Mouse (Mus musculus) hindbrain, embryonic 11.5 days (tissue): ENCODE results near the gene Nploc4. TPM values are rescaled to one million over a fixed set of nuclear protein-coding genes. Genes with fewer than 3 reads are reported as not detected.

Experiments used
- ATAC-seq: fragments of 200-750 bp; cut with Nextera tagmentation; 2 replicates; pipeline ENCODE4 v1.8.0; 2017; ENCODE audit warnings: mild to moderate bottlenecking, moderate TSS enrichment, moderate library complexity; ENCODE audit not compliant: low FRiP score
- DNase-seq: peaks from one replicate; pipeline ENCODE4 v3.0.0-alpha.2; 2015; ENCODE audit warnings: low spot score
- H3K27ac ChIP-seq: fragments of 300-500 bp; sonication (generic); 2 replicates; pipeline ENCODE4 v1.5.1; 2014; ENCODE audit warnings: mild to moderate bottlenecking, low read depth, low read length
- H3K27me3 ChIP-seq: fragments of 300-500 bp; sonication (generic); 2 replicates; pipeline ENCODE4 v1.6.1; 2014; ENCODE audit warnings: mild to moderate bottlenecking, low read length, moderate library complexity, mixed read lengths; ENCODE audit not compliant: control insufficient read depth, insufficient read depth
- H3K36me3 ChIP-seq: fragments of 300-500 bp; sonication (generic); 2 replicates; pipeline ENCODE4 v1.6.1; 2014; ENCODE audit warnings: mild to moderate bottlenecking, low read length, moderate library complexity, mixed read lengths; ENCODE audit not compliant: control insufficient read depth, insufficient read depth
- H3K4me1 ChIP-seq: fragments of 300-500 bp; sonication (generic); replicated peaks from 2 replicates; pipeline ENCODE4 v1.6.1; 2014; ENCODE audit warnings: low read length, mixed read lengths; ENCODE audit not compliant: control insufficient read depth, insufficient read depth
- H3K4me2 ChIP-seq: fragments of 300-500 bp; sonication (generic); replicated peaks from 2 replicates; pipeline ENCODE4 v1.6.1; 2014; ENCODE audit warnings: mild to moderate bottlenecking, low read depth, low read length
- H3K4me3 ChIP-seq: fragments of 300-500 bp; sonication (generic); 2 replicates; pipeline ENCODE4 v1.5.1; 2014; ENCODE audit warnings: low read depth, low read length
- H3K9ac ChIP-seq: fragments of 300-500 bp; sonication (generic); 2 replicates; pipeline ENCODE4 v1.6.1; 2014; ENCODE audit warnings: low read depth, low read length
- H3K9me3 ChIP-seq: fragments of 300-500 bp; sonication (generic); 2 replicates; pipeline ENCODE4 v1.6.1; 2016; ENCODE audit warnings: low read length; ENCODE audit not compliant: control insufficient read depth
- WGBS: fragments of 180-500 bp; shearing (Covaris S2); extraction: QIAGEN DNeasy Blood & Tissue Kit; methylation state at CpG from one replicate; pipeline ENCODE4 v1.1.7; 2014; 5-methylcytosine and 5-hydroxymethylcytosine counted together
- polyA plus RNA-seq: library from polyadenylated mRNA; unstranded; fragments of >200 nt; fragmentation: Nextera tagmentation; extraction: Ambion mirVana; gene quantifications from 2 replicates; pipeline ENCODE4 v1.2.1, GENCODE M21; 2014

The Nploc4 gene
- polyA plus RNA-seq, 1 experiment from 2014 or later: 37.5 TPM

- ATAC-seq (no peak), DNase-seq (no peak)
- Histone ChIP-seq H3K27me3 (no peaks in the 10 kb centered on the region), H3K4me3 (no peak overlapping the region), H3K36me3 (no peaks in the 10 kb centered on the region), H3K27ac (no peak overlapping the region), H3K9me3 (no peaks in the 10 kb centered on the region), H3K4me1 (no peaks in the 10 kb centered on the region), H3K4me2 (no peak overlapping the region), H3K9ac (no peak overlapping the region)
- WGBS: 85% methylated on average over 6 of the region's 6 CpGs
These were observed 102.0 kb downstream of the Nploc4 start for GRCm38 (mm10) chr11:120335431-120336021.

Other genes with a start within 250 kb of the Nploc4 start
- 18.1 and 23.1 TPM in 2 replicates for gene Bahcc1, start 204.8 kb downstream of the Nploc4 start, polyA plus RNA-seq
- 3,592 and 3,665 TPM in 2 replicates for gene Actg1, start 89.2 kb downstream of the Nploc4 start, polyA plus RNA-seq
- gene Fscn2, start 76.2 kb downstream of the Nploc4 start, polyA plus RNA-seq: 1.1 and 1.5 TPM in 2 replicates
- 27.8 and 33.6 TPM in 2 replicates for gene Faap100, start 58.9 kb downstream of the Nploc4 start, polyA plus RNA-seq
- not detected in 2 replicates for gene Tspan10, start 4.9 kb upstream of the Nploc4 start, polyA plus RNA-seq
- 0.18 and 0.26 TPM in 2 replicates for gene Pde6g, start 15.8 kb upstream of the Nploc4 start, polyA plus RNA-seq
- gene Oxld1, start 20.4 kb upstream of the Nploc4 start, polyA plus RNA-seq: 11.9 and 13.1 TPM in 2 replicates
- 25.0 and 30.0 TPM in 2 replicates for gene Ccdc137, start 20.4 kb upstream of the Nploc4 start, polyA plus RNA-seq
- gene Arl16, start 29.9 kb upstream of the Nploc4 start, polyA plus RNA-seq: 54.8 and 58.2 TPM in 2 replicates
- gene Mrpl12, start 46.9 kb upstream of the Nploc4 start, polyA plus RNA-seq: 139 and 141 TPM in 2 replicates
- gene Slc25a10, start 54.1 kb upstream of the Nploc4 start, polyA plus RNA-seq: 35.2 and 35.4 TPM in 2 replicates
- 0.31 and 0.56 TPM in 2 replicates for gene Gcgr, start 93.0 kb upstream of the Nploc4 start, polyA plus RNA-seq
- gene Mcrip1, start 112.0 kb upstream of the Nploc4 start, polyA plus RNA-seq: 245 and 256 TPM in 2 replicates
- gene Ppp1r27, start 113.4 kb upstream of the Nploc4 start, polyA plus RNA-seq: not detected in 2 replicates
- gene P4hb, start 135.5 kb upstream of the Nploc4 start, polyA plus RNA-seq: 504 and 527 TPM in 2 replicates
- gene Arhgdia, start 143.9 kb upstream of the Nploc4 start, polyA plus RNA-seq: 576 and 591 TPM in 2 replicates
- 686 and 764 TPM in 2 replicates for gene Alyref, start 160.7 kb upstream of the Nploc4 start, polyA plus RNA-seq
- 195 TPM in 2 replicates for gene Anapc11, start 160.7 kb upstream of the Nploc4 start, polyA plus RNA-seq
- gene Npb, start 170.8 kb upstream of the Nploc4 start, polyA plus RNA-seq: 0.42 TPM in 1 of 2 replicates, not detected in the other
- gene Pcyt2, start 180.2 kb upstream of the Nploc4 start, polyA plus RNA-seq: 104 and 105 TPM in 2 replicates
- 33.2 and 36.6 TPM in 2 replicates for gene Sirt7, start 187.5 kb upstream of the Nploc4 start, polyA plus RNA-seq
- 21.8 and 23.5 TPM in 2 replicates for gene Mafg, start 195.9 kb upstream of the Nploc4 start, polyA plus RNA-seq
- 28.2 and 30.2 TPM in 2 replicates for gene Pycr1, start 206.1 kb upstream of the Nploc4 start, polyA plus RNA-seq
- 0.19 and 0.49 TPM in 2 replicates for gene Myadml2, start 210.4 kb upstream of the Nploc4 start, polyA plus RNA-seq
- 1.7 and 2.1 TPM in 2 replicates for gene Notum, start 223.5 kb upstream of the Nploc4 start, polyA plus RNA-seq
- gene Aspscr1, start 235.3 kb upstream of the Nploc4 start, polyA plus RNA-seq: 117 and 122 TPM in 2 replicates